Mouse (Mus musculus): Measurements from ENCODE around the gene Tnfrsf21.

- TF ChIP-seq TCF12 (IDR thresholded peaks at IDR 0.05; ENCODE audit: insufficient read depth, poor library complexity, severe bottlenecking), result no peak
- no peak for TF ChIP-seq CEBPB (IDR thresholded peaks at IDR 0.05; ENCODE audit: insufficient read depth, poor library complexity, severe bottlenecking)
- TF ChIP-seq MAX (IDR thresholded peaks at IDR 0.05; ENCODE audit: low read depth), result no peak
- TF ChIP-seq E2F4 (IDR thresholded peaks at IDR 0.05; ENCODE audit: insufficient read depth), result no peak
- TF ChIP-seq POLR2A (IDR thresholded peaks at IDR 0.05; ENCODE audit: insufficient read length, low read depth), result no peak
- TF ChIP-seq REST (IDR thresholded peaks at IDR 0.05; ENCODE audit: insufficient read depth, insufficient read length), result no peak
Measured at GRCm38 (mm10) chr17:43072787-43073148, 56.4 kb downstream of the Tnfrsf21 start.

Measured in myocyte (in vitro differentiated cells).